In genomic region chr10:23063637-23064036, GRCm38 (mm10) we compare ENCODE assay signal across 15 mouse cellular contexts.
"Had no signal": no experiment of that assay in that cellular context is flagged by ENCODE, and none has a peak within 500 bp of the region (broad histone marks: within the 10 kb centered on the region; RNA-seq: fewer than 3 reads in every experiment).

No protein-coding gene starts in this region.

- H3K36me3 ChIP-seq: liver, embryonic 13.5 days; midbrain, embryonic 10.5 days; midbrain, embryonic 13.5 days; neural tube, embryonic 13.5 days had no signal

- H3K27me3 ChIP-seq: liver, embryonic 13.5 days; megakaryocyte, embryonic 14.5 days; midbrain, embryonic 13.5 days; neural tube, embryonic 13.5 days had no signal

- H3K9ac ChIP-seq: liver, embryonic 13.5 days; midbrain, embryonic 13.5 days; neural tube, embryonic 13.5 days had no signal

- H3K4me3 ChIP-seq: left cerebral cortex, adult 2 months; liver, embryonic 13.5 days; megakaryocyte, embryonic 14.5 days; midbrain, embryonic 10.5 days; midbrain, embryonic 13.5 days; myocyte; neural tube, embryonic 13.5 days had no signal

- H3K4me1 ChIP-seq: liver, embryonic 13.5 days; megakaryocyte, embryonic 14.5 days; midbrain, embryonic 13.5 days; neural tube, embryonic 13.5 days had no signal

- DNase-seq: kidney, adult 9 months; kidney, postnatal 10 days; kidney, postnatal 36 days; layer of hippocampus, postnatal 36 days; liver, embryonic 13.5 days; retina, postnatal 1 day; thymus, postnatal 25 days had no signal

- H3K9me3 ChIP-seq: liver, embryonic 13.5 days; midbrain, embryonic 10.5 days; midbrain, embryonic 13.5 days; neural tube, embryonic 13.5 days had no signal

- H3K27ac ChIP-seq: left cerebral cortex, adult 2 months; liver, embryonic 13.5 days; midbrain, embryonic 10.5 days; midbrain, embryonic 13.5 days; neural tube, embryonic 13.5 days had no signal

- ATAC-seq: intestine, postnatal 0 days; midbrain, embryonic 13.5 days; midbrain, embryonic 16.5 days had no signal

- H3K4me2 ChIP-seq: liver, embryonic 13.5 days; midbrain, embryonic 13.5 days; neural tube, embryonic 13.5 days had no signal
